Mouse (Mus musculus) G1E (cell line): ENCODE measurements around the gene Wdr24. TPM values are rescaled to one million over a fixed set of nuclear protein-coding genes. Genes with fewer than 3 reads are reported as not detected.

Experiments used
- ATAC-seq: 2 replicates; pipeline ENCODE4 v1.8.0; 2016; ENCODE audit warnings: mild to moderate bottlenecking; ENCODE audit not compliant: insufficient number of reproducible peaks, poor library complexity, low FRiP score, severe bottlenecking; ENCODE audit errors: extremely low read depth
- DNase-seq: peaks from one replicate; pipeline ENCODE4 v3.0.0; 2012; ENCODE audit warnings: low spot score
- H3K27me3 ChIP-seq: 2 replicates; pipeline ENCODE4 v1.6.1; 2012; ENCODE audit warnings: mild to moderate bottlenecking, low read length, inconsistent platforms; ENCODE audit not compliant: insufficient read depth
- H3K36me3 ChIP-seq: replicated peaks from 2 replicates; pipeline ENCODE3; 2012; ENCODE audit warnings: mild to moderate bottlenecking, inconsistent platforms
- H3K4me1 ChIP-seq: 2 replicates; pipeline ENCODE4 v1.6.1; 2012; ENCODE audit warnings: low read depth, low read length, inconsistent platforms, mixed read lengths; ENCODE audit not compliant: insufficient read depth
- H3K4me3 ChIP-seq: 2 replicates; pipeline ENCODE4 v1.5.1; 2012; ENCODE audit warnings: low read depth, mild to moderate bottlenecking, inconsistent platforms, low read length, moderate library complexity, mixed read lengths
- H3K9me3 ChIP-seq: replicated peaks from 2 replicates; pipeline ENCODE4 v1.6.1; 2012; ENCODE audit warnings: inconsistent platforms
- CTCF ChIP-seq: IDR thresholded peaks from 2 replicates; pipeline ENCODE4 v1.5.1; 2012; ENCODE audit warnings: low read depth, low read length, inconsistent platforms, mixed read lengths
- GATA1 ChIP-seq: IDR thresholded peaks from 2 replicates; pipeline ENCODE4 v1.6.1; 2012; ENCODE audit warnings: borderline replicate concordance, low read length, inconsistent platforms, mixed read lengths
- GATA2 ChIP-seq: IDR thresholded peaks from 2 replicates; pipeline ENCODE4 v1.6.1; 2012; ENCODE audit warnings: low read depth, low read length, inconsistent platforms, borderline replicate concordance
- POLR2AphosphoS5 ChIP-seq: IDR thresholded peaks from 2 replicates; pipeline ENCODE4 v1.6.1; 2012; ENCODE audit warnings: low read depth, low read length, inconsistent platforms; ENCODE audit not compliant: insufficient replicate concordance
- TAL1 ChIP-seq: conservative IDR thresholded peaks from 2 replicates; pipeline ENCODE4 v1.6.1; 2012; ENCODE audit warnings: low read depth, low read length, inconsistent platforms, mixed read lengths
- polyA plus RNA-seq: library from polyadenylated mRNA; stranded (reverse); fragments of >175 nt; gene quantifications from 2 replicates; pipeline ENCODE4 v1.2.3, GENCODE M21; 2012
- total RNA-seq, 2 experiments: library from RNA; stranded (forward) in 1 of 2; stranded (reverse) in 1 of 2; fragments of 200-1000 nt in 1 of 2; fragments of >200 nt in 1 of 2; fragmentation: Nextera tagmentation in 1 of 2; gene quantifications; 2 replicates each; pipeline ENCODE4 v1.2.3; 2014 to 2017

Wdr24 gene
- total and polyA plus RNA-seq, 3 experiments = 8.6 to 23.5 (median 13.8) TPM

GRCm38 (mm10) chr17:25825984-25826570 lies 2.6 kb downstream of the Wdr24 start:
- H3K27me3 ChIP-seq = no peaks in the 10 kb centered on the region
- no peak for ATAC-seq
- no peaks in the 10 kb centered on the region for H3K9me3 ChIP-seq
- no peak for DNase-seq
- H3K4me3 ChIP-seq = peak overlapping the region; percentile 9; the same call in 1 of the 2 replicates
- TF ChIP-seq TAL1 = no peak
- no peak for TF ChIP-seq GATA2
- no peak for TF ChIP-seq CTCF
- TF ChIP-seq POLR2AphosphoS5 = no peak
- TF ChIP-seq GATA1 = no peak
- H3K4me1 ChIP-seq = peaks cover 76% of the 10 kb centered on the region
- H3K36me3 ChIP-seq = peaks cover 71% of the 10 kb centered on the region

GRCm38 (mm10) chr17:25827011-25827410 lies 3.6 kb downstream of the Wdr24 start:
- ATAC-seq = no peak
- no peak for DNase-seq
- H3K9me3 ChIP-seq = no peaks in the 10 kb centered on the region
- H3K27me3 ChIP-seq = no peaks in the 10 kb centered on the region
- H3K4me3 ChIP-seq = no peak overlapping the region
- TF ChIP-seq CTCF (no peak), GATA1 (no peak)
- H3K4me1 ChIP-seq = peaks cover 85% of the 10 kb centered on the region
- H3K36me3 ChIP-seq = peaks cover 80% of the 10 kb centered on the region

GRCm38 (mm10) chr17:25827546-25828222 lies 4.3 kb downstream of the Wdr24 start:
- peaks cover 81% of the 10 kb centered on the region for H3K36me3 ChIP-seq
- peak overlapping the region; percentile 21; the same call in 1 of the 2 replicates for H3K4me3 ChIP-seq
- H3K27me3 ChIP-seq = no peaks in the 10 kb centered on the region
- H3K9me3 ChIP-seq = no peaks in the 10 kb centered on the region
- TF ChIP-seq GATA1 = no peak
- no peak for DNase-seq
- ATAC-seq = no peak
- peaks cover 84% of the 10 kb centered on the region for H3K4me1 ChIP-seq

- TF ChIP-seq TAL1 = no peak
- peak; percentile 33; the same call in 1 of the 2 replicates for TF ChIP-seq POLR2AphosphoS5
- Histone ChIP-seq H3K27me3 (no peaks in the 10 kb centered on the region), H3K9me3 (no peaks in the 10 kb centered on the region), H3K4me3 (no peak overlapping the region; the same call in 1 of the 2 replicates), H3K36me3 (peaks cover 81% of the 10 kb centered on the region), H3K4me1 (peaks cover 81% of the 10 kb centered on the region)
- no peak for ATAC-seq
- no peak for DNase-seq
Measured at GRCm38 (mm10) chr17:25828223-25828594, 4.8 kb downstream of the Wdr24 start.

GRCm38 (mm10) chr17:25828712-25829557 lies 5.5 kb downstream of the Wdr24 start, which contains the start of gene Jmjd8:
Gene Jmjd8, plus strand, starts transcription at chr17:25828867.
- no peak for ATAC-seq
- peak within 1 kb of the TSS; percentile 21; the same call in 1 of the 2 replicates for H3K4me3 ChIP-seq
- peaks cover 84% of the 10 kb centered on the region for H3K36me3 ChIP-seq
- peaks cover 84% of the 10 kb centered on the region for H3K4me1 ChIP-seq
- TF ChIP-seq TAL1 (no peak), POLR2AphosphoS5 (no peak; the same call in 1 of the 2 replicates), GATA1 (no peak)
- DNase-seq = no peak
- no peaks in the 10 kb centered on the region for H3K27me3 ChIP-seq
- H3K9me3 ChIP-seq = no peaks in the 10 kb centered on the region

- no peak for TF ChIP-seq GATA1
- Histone ChIP-seq H3K36me3 (peaks cover 85% of the 10 kb centered on the region), H3K4me3 (no peak overlapping the region), H3K27me3 (no peaks in the 10 kb centered on the region), H3K4me1 (peaks cover 84% of the 10 kb centered on the region), H3K9me3 (no peaks in the 10 kb centered on the region)
- DNase-seq (no peak), ATAC-seq (no peak)
Measured at GRCm38 (mm10) chr17:25829558-25830017, 6.2 kb downstream of the Wdr24 start.
